Mouse (Mus musculus): ENCODE data around the gene Rbpj. TPM values are rescaled to one million over a fixed set of nuclear protein-coding genes. Genes with fewer than 3 reads are reported as not detected.
A peak's percentile ranks its signal among the peaks of the same experiment; 100 is the strongest.

Rbpj gene
- total RNA-seq, 2 experiments from 2014 or later = 27.8 to 29.0 TPM

DNA sequence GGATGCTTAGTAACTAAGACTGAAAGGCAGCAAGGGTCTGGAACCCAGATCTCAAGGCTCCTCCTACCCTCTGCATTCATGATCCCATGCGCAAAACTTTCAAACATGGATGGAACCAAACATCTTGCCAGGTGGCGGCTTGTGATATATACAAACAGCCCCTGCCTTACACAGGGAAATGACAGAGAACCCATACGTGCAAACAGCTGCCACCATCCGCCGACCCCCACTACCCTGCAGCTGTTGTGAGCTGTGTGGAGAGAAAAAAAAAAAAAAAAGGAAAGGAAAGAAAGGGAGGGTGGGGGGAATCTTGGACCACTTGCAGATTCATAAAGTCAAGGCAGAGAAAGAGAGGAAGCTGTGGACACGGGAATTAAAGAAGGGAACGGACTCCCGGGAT is 2.4 kb downstream of the Rbpj start:
- DNase-seq (ENCODE audit: low spot score in 2 of 2) = no peak

DNA sequence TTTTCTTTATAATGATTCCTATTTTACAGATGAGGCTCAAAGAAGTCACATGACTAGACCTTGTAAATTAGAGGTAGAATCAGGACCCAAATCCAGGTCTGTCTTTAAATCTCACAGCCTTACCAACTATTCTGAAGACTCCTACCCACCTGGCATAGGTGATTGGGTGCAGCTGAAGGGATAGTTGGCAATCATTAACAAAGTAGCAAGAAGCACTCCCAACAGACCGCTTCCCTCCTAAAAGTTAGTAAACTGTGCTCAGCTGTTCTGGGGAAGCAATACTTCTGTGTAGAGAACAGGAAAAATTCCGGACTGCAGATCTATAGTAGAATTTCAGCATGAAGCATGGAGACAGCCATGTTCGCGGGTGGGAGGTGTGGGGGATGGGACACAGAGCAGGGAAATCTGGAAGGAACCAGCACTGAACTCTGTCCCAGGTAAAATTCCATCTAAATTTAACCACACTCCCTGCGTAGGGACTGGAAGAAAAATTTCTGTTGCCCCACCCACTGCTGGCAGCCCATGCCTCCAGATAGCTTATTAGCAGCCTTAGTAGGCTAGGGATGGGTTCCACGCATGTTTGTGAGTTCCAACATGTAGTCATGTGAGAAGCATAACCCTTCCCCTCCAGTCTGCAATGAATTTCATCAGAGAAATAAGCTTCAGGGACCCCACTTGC is 3.3 kb downstream of the Rbpj start:
- no peak for DNase-seq (ENCODE audit: low spot score in 2 of 2)

DNA sequence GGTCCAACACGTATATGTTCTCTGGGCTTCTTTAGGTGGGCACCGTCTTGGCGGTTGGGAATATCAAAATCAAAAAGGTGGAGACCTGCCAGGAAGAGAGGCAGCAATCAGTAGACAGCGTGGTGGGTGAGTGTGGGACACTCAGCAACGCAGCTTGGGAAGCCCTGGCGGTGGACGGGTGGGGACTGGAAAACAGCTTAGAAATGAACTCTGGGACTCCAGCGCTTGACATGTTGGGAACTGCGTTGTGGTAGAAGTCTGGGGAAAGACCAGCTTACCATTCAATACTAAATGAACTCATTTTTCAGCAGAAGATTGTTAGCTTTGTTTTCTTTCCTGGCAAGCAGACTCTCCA is 3.8 kb downstream of the Rbpj start:
- DNase-seq (ENCODE audit: low spot score in 2 of 2) = no peak

DNA sequence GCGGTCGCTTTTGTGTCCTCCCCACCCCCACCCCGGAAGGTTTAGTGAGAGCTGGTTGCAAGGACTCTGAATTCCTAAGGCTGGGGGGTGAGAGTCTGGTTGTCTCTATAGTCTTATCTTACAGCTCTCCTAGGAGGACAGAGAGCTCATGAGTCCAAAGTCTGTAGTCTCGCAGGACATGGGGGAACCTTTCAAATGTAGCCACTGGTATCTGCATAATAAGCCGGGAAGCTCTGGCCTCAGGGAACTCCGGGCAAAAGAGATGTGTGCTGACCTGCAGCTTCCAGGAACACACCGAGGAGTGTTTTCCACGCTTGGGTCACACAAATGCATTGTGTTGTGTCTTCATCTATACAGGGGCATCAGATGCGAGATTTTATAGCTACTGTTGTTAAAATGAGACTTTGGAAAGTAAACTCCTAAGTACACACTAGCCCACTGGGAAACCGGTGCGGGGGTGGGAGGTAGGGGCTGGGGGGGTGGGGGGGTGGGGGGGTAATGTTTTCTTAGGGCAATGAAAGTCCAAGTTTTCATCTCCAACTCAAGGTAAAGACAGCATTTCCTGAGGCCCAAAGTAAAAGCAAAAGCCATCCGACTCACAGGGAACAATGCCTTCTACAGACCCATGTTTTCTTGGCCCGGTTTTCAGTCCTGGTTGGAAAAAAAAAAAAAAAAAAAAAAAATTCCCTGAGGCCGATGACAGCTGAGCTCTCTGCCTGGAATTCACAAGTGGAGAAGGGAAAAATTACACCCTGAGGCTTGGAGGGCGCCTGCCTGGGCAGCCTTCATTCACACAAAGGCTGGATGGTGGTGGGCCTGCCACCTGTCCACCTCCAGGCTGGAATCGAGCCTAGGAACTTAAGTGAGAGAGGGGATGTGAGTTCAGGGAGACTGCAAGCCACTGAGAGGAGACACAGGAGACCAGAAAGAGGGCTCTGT is 4.5 kb downstream of the Rbpj start:
- DNase-seq (ENCODE audit: low spot score in 2 of 2) = no peak

DNA sequence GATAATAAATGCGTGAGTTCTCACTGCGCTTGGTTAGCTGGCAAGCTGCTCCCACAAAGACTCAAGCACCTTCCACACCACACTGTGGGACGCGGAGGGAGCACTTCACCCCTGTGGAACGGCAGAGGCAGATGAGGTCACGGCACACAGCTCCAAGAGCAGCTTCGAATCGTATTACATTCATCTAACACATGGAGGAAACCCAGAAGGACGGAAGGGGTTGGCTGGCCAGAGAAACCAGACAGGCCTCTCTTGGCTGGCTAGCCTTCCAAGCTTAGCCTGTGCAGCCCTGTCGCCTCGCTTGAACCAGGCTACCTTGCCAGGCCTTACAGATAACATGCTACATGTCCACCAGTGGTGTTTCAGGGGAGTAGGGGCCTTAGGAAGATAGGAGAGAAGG is 6.5 kb downstream of the Rbpj start:
- no peak for DNase-seq (ENCODE audit: low spot score in 2 of 2)

DNA sequence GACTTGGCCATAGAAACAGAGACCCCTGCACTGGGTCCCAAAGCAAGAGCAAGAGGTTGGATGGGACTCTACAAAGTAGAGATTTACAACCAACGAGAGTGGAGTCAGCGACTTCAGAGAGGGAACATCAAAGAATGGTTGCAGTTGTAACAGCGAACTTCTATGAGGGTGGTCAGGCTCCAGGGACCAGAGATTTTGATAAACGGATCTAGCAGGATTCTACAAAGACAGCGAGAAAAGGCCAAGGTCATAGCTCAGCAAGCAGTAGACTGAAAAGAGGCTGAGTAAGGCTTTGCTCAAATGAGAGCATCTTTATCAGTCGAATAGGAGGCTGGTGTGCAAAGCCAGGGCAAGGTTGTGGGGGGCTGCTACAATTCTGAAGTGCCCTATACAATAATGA is 13.2 kb downstream of the Rbpj start:
- DNase-seq (ENCODE audit: low spot score in 2 of 2) = no peak

DNA sequence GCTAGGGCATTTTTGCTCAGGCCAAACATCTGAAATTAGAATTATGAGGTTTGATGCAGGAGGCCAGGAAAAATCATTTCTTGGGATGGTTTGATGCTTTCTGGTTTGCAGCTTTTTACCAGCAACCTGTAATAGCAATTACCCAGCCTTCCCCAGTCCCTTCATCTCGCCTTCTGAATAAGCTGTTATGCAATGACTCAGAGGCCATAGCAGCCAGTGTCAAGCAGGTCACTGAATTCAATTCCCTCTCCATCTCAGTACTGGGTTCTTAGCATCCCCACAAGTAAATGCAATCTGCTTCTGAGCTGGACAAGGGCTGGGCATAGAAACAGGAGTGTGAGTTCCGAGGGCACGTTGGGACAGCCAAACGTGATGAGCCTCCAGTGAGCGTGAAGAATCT is 13.9 kb downstream of the Rbpj start:
- no peak for DNase-seq (ENCODE audit: low spot score in 2 of 2)

DNA sequence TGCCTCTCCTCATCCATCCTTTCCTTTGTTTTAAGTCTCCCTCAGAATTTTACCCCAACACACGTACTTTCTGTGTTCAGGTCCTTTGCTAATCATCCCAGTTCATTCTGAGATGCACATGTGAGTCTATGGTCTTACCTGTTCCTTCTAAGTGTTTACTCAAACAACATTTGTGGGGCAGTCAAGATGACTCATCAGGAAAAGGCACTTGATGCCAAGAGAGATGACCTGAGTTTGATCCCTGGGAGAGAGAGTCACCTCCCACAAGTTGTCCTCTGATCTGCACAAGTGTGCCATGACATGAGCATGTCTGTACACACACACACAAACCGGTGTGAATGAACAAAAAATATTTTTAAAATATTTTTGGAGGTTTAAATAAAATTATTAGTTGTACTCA is 15.1 kb downstream of the Rbpj start:
- DNase-seq (ENCODE audit: low spot score in 2 of 2) = no peak

DNA sequence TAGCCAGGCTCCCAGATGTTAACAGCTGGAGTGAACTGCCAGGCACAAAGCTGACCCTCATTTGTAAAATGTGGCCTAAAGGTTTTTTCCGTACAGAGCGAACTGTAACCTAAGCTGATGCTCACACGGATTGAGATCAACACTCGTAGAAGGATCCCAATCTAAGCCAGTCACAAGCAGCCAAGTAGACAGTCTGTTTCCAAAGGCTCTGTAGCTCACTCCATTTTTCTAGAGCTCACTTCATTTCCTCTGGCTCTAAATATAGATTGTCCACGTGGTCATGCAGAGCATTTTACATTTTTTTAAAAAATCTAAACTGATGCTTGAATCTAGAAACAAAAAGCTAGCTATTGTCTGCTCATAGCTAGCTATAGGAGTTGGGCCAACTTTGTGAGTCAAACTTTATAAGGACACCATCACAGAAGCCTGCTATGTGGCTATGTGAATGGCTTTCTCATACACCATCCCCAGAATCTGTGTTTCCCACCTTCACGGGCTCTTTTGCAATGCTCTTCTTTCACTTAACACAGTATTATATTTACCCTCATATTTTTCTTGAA is 19.2 kb downstream of the Rbpj start:
- no peak for DNase-seq (ENCODE audit: low spot score in 2 of 2)

DNA sequence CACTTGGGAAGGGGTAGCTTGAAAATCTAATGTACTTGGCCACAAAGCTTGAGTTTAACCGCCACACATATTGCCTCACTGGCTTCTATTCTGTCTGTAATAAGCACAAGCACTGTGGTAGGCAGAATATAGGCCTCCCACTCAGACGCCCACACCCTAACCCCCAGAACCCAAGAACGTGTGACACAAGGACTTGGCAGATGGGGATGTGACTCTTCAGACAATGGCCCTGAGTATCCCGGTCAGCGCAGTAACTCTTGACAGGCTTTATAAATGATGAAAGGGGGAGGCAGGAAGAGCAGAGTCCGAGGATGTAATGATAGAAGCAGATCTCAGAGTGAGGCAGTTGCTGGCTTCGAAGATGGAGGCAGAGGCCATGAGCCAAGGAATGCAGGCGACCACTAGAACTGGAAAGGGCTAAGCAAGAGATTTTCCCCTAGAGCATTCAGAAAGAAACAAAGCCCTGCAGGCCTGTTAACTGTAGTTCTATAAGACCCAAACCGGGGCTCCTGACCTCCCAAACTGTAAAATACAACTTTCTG is 20.1 kb downstream of the Rbpj start:
- no peak for DNase-seq (ENCODE audit: low spot score in 2 of 2)

DNA sequence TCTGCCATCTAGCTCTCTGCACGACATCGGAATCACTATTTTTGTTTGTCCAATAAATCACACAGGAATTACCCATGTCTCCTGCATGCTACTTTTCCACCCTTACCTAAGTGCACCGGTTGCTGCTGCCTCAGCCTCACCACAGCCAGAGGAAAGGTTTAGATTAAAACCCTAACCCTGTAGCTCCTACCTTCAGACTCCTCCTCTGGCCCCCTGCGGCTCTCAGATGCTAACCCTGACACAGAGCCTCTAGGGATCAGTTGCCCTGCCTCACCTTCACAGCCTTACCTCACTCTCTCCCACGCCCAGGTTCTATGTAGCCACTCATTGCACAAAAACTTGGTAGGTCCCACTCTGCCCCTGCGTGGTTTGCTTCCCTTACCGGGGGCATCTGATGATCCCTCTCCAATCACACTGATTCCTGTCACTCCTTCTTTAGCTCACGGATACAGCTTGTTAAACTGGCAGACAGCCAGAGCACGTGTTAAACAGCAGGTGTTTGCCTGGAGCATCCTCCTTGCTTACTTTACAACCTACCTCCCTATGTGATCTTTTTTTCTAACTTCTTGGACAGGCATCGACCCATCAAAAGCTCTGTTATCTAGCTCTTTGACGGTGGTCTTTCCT is 21.1 kb downstream of the Rbpj start:
- DNase-seq (ENCODE audit: low spot score in 2 of 2) = no peak

DNA sequence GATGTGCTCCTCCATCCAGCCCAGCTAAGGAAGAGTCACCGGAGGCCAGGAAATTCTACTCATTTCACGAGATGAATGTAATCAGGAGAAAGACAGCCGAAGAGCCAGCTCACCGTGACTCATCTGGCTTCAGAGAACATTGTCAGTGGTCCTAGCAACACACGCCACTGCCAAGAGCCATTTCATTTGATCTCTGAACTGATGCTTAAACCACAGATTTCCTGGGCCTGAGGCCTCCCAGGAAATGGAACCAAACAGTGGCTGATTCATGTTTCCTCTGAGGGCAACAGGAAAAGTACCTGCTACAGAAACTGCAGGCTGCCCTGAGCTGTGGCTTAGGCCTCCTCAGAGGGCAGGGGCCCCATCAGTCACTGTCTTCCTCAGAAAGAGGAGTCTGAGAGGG is 24.7 kb downstream of the Rbpj start:
- DNase-seq (ENCODE audit: low spot score in 2 of 2) = no peak

DNA sequence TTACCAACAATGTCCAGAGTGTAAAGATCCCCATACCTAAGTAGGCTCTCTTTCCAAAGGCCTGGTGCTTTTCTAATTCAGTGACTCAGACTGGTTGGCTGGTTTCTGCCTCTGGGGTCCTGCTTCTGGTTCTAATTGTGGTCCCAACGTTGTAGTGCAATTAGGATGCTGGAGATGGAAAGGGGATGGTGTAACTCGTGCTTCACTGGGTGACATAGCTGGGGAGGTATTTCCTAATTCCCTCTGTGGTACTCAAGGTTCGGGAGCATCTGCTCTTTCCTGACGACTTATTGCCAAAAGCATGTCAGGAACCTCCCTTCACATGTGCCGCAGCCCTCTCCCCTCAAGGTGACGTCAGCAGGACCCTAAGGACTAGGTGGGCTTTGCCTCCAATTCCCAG is 27.8 kb downstream of the Rbpj start:
- DNase-seq (ENCODE audit: low spot score in 2 of 2) = no peak

DNA sequence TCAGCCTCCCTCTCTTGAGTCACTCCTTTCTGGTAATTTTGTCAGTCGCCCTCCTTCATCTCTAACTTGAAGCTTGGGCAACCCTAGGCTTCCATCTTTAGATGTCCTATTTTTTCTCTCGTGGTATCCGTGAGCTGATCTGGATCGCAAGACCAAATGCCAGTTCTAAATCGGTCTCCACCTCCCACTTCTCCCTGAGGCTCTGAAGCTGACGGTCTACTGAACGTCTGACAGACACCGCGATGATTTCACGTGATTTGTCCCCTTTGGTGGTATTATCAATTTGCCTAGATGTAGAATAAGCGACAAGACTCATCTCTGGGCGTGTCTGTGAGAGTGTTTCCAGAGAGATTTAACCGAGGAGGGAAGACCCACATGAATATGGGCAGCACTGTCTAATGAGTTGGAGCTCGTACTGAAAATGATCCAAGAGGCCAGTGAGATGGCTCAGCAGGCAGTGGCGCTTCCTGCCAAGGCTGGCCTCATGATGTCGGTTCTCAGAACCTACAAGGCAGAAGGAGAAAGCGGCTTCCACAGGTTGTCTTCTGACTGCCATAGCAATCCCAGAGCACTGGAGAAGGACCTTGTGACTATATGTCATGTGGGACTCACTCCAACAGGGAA is 28.7 kb downstream of the Rbpj start:
- peak; percentile 41 to 46 for DNase-seq (ENCODE audit: low spot score in 2 of 2)

DNA sequence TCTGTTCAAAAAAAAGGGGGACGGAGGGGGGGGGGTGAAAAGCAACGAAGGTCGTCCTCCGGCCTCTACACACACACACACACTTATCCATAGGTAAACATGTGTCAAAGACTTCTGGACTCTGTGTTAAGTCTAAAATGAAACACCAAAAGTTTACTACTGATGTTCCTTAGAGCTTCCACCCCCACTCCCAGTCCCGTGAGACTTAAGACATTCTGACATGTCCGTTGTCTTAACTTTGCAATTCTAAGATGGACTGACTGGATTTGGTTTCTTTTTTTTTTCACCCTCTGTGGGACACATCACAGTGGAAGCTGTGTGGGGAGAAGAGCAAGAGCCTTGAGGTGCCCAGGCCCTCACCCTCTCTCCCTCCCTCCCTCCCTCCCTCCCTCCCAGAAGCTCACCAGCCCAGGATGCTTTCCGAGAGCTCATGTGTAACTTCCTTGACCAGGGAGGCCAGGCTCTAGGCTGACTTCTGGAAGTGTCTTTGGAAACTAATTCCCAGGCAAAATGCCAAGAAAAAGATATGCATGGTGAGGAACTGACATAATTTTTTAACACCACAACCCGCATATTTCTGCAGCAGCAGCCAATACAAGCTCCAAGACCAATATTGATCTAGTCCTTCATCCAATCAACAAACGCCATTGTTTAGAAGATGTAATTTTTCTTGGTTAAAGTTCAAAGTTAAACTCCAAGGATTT is 31.0 kb downstream of the Rbpj start:
- no peak for DNase-seq (ENCODE audit: low spot score in 2 of 2)

DNA sequence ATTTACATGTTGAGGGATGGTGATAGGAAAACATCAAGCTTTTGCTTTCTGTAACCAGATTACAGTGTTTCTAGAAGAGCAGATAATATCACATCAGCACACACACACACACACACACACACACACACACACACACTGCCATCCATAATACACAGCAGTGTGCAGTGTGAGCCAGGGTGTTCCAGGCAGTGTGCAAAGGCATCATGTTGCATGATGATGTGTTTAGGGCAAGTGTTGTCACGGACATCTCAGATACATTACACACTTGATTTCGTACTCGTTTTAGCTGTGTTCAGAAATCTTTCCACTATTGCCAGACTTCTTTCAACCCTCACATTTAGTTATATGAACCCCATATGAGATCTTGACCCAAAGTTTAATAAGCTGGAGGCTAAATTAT is 33.6 kb downstream of the Rbpj start:
- DNase-seq (ENCODE audit: low spot score in 2 of 2) = no peak

DNA sequence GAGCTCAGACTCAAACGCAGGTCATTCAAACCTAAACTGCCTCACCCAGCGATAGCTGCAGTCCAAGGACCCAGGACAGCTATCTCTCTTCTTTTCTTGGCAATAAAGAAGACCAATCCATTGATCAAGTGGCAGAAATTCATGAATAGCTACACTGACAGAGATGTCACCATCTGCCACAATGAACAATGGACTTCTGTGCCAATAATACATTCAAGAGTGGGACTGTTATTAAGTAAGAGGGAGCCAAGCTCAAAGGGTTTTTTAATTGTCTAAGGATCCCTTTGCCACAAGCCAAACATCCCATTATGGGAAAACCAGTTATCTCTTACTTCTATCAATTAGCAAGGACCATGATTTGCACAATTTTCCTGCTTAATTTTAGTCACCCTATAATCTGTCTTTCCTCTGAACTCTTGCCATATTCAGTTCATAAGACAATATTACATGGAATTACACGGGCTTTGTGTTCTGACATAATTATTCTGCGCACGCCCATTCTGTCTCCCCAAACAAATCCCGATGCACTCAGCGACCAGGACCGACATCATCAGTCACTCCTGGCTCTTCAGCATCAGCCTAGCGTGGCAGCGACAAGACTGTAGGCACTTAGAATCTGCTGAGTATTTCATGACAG is 34.7 kb downstream of the Rbpj start:
- no peak for DNase-seq (ENCODE audit: low spot score in 2 of 2)

DNA sequence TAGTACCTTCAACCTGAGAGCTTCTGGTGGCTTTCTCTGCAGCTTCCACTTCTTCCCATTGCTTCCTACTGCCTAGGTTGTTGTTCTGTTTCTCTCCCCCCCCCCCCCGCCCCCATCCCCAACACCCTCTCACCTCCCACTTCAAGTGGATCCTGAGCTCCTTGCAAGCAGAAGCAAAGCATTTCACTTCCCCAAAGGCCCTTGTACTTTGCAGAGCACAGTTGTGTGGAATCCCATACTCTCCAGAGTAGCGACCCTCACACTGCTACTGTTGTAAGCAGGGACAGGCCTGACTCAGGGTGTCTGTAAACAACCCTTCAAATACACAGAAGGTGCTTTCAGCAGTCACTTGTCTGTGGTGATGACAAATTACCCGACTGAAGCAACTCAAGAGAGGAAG is 37.3 kb downstream of the Rbpj start:
- DNase-seq (ENCODE audit: low spot score in 2 of 2) = no peak

DNA sequence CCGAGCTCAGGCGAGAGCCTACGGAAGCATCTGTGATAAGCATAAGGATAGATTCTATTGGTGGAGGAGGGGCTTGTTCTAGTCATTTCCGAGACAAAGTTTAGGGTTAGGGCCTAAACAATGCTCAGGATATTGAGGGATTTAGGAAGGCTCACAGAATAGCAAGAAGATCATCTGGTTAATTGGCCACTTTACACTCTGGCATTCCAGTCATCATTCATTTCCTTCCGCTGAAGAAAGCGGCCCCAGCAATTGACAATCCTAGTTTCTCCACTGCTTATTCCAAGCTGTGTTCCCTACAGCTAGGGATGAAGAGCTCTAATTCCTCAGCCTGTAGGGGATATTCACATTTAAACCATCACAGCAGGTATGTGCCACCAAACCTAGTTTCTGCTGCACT is 39.8 kb downstream of the Rbpj start:
- no peak for DNase-seq (ENCODE audit: low spot score in 2 of 2)

DNA sequence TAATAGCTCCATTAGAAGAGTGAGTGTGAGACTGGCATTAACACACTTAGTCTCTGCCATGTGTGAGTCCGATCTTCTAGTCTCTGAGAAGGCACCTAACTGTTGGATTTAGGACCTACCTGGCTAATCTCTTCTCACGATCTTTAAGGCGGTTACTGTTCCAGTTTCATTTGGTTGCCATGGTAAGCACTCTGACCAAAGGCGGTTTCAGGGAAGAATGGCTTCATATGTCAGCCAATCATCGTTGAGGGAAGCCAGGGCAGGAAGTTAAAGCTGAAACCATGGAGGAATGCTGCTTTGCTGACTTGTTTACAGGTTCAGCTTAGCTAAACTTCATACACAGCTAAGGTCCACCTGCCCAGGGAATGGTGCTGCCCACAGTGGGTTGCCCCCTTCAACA is 41.4 kb downstream of the Rbpj start:
- DNase-seq (ENCODE audit: low spot score in 2 of 2) = no peak

Data from left cerebral cortex, adult 18-20 months (tissue).